In the genomic region with DNA sequence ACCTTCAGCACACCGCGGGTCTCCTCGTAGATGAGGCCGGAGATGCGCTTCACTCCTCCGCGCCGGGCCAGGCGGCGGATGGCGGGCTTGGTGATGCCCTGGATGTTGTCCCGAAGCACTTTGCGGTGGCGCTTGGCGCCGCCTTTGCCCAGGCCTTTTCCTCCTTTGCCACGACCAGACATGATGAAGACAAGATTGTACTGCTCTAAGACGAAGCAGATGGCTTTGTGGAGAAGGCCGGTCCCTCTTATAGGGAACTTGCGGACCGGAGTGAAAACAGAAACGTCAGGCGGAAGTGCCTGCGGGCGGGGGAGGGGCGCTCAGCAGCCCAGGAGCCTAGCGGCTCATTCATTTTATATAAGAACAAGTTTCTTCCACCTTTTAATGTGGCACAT, we compare ENCODE assay signal across 8 mouse cellular contexts. TPM values are rescaled to one million over a fixed set of nuclear protein-coding genes. Genes with fewer than 3 reads are reported as not detected.
DNase-seq lines count a peak whose midpoint lies in the region; ATAC-seq and TF ChIP-seq lines count a peak whose summit lies in the region.
"Not testable (repeated sequence)": the region's sequence is repeated elsewhere in the genome, so short reads cannot be mapped to it uniquely, and the experiment has no call there.

A gene (minus strand): TSS at position 221 of the 395 bp plus-strand sequence.

- peak; percentile 51 for ATAC-seq in common myeloid progenitor, adult 5-6 weeks (replicated peaks; ENCODE audit: low read depth, poor library complexity, severe bottlenecking)
- ATAC-seq in hindbrain, embryonic 16.5 days = peak; percentile 70

- not testable (repeated sequence) for H3K27me3 ChIP-seq in hindbrain, embryonic 16.5 days (replicated peaks; ENCODE audit: control insufficient read depth, insufficient read depth, low read length)

- peak within 1 kb of the TSS; percentile 48 for H3K9ac ChIP-seq in hindbrain, embryonic 16.5 days (ENCODE audit: low read depth, low read length)

- intact Hi-C loops in gastrocnemius, adult 2 months (cut with DNase I) = loop anchor here (5.0 kb wide), 4 partner anchors 264 to 1706 kb away; a partner anchor contains a TSS

- DNase-seq in ZHBTc4 (ENCODE audit: low read depth, low spot score) = peak; percentile 96
- peak; percentile 93 for DNase-seq in gastrocnemius, adult 2 months
- DNase-seq in left cerebral cortex, adult 11 months (ENCODE audit: low spot score) = peak; percentile 97
- peak; percentile 97 for DNase-seq in lung, postnatal 36 days
- DNase-seq in retina, embryonic 14.5 days (ENCODE audit: low spot score) = peak; percentile 95
- peak; percentile 97 to 99 for DNase-seq in thymus, postnatal 36 days

- peak within 1 kb of the TSS; percentile 75 for H3K27ac ChIP-seq in gastrocnemius, adult 2 months
- peak within 1 kb of the TSS; percentile 66 for H3K27ac ChIP-seq in hindbrain, embryonic 16.5 days (ENCODE audit: low read depth, low read length)

- H3K9me3 ChIP-seq in hindbrain, embryonic 16.5 days (ENCODE audit: control insufficient read depth, low read length) = not testable (repeated sequence)

- H3K36me3 ChIP-seq in hindbrain, embryonic 16.5 days (ENCODE audit: control insufficient read depth, insufficient read depth, low read length) = not testable (repeated sequence)

- not testable (repeated sequence) for TF ChIP-seq CTCF in gastrocnemius, adult 2 months (IDR thresholded peaks at IDR 0.05)

- H3K4me3 ChIP-seq in gastrocnemius, adult 2 months = peak within 1 kb of the TSS; percentile 70
- H3K4me3 ChIP-seq in hindbrain, embryonic 16.5 days (ENCODE audit: low read length) = peak within 1 kb of the TSS; percentile 44

- WGBS in hindbrain, embryonic 16.5 days = under 1% methylated on average over 19 of the region's 27 CpGs

- peak within 1 kb of the TSS; percentile 90 for H3K4me2 ChIP-seq in hindbrain, embryonic 16.5 days (ENCODE audit: low read length)

- peaks cover 22% of the 10 kb centered on the region for H3K4me1 ChIP-seq in hindbrain, embryonic 16.5 days (ENCODE audit: control insufficient read depth, insufficient read depth, low read depth, low read length)

RNA-seq across cellular contexts. Expression of the gene that starts here (rescaled TPM):
- total RNA-seq in common myeloid progenitor, adult 5-6 weeks (2017) = 106 and 144 TPM in 2 replicates
- 10 to 100 TPM; 24.1 to 25.0 TPM for total RNA-seq in gastrocnemius, adult 2 months (2021)
- 6.5 and 6.7 TPM in 2 replicates for polyA plus RNA-seq in hindbrain, embryonic 16.5 days (2015; fragmentation: Nextera tagmentation; extraction: Ambion mirVana)

Comparison
In these comparisons a context has a peak if more than half of its experiments do, and no peak if none do; other contexts are left out.
1. Peak in every context shown above with its lines: DNase-seq, ATAC-seq, H3K4me3 ChIP-seq and H3K27ac ChIP-seq.